Mouse (Mus musculus) layer of hippocampus, postnatal 14 days (tissue): Measurements from ENCODE around the gene Sh3bp5. TPM values are rescaled to one million over a fixed set of nuclear protein-coding genes. Genes with fewer than 3 reads are reported as not detected.

ENCODE experiments used
- DNase-seq, 2 experiments: peaks; one replicate each; pipeline ENCODE4 v3.0.0; 2021 to 2022; ENCODE audit warnings: low spot score in 2 of 2, mixed read lengths in 1 of 2
- total RNA-seq, 2 experiments: library from RNA; stranded (reverse); gene quantifications; 2 replicates each; pipeline ENCODE4 v1.2.3; 2021

Gene Sh3bp5
- total RNA-seq, 2 experiments from 2014 or later = 137 to 160 TPM

DNA sequence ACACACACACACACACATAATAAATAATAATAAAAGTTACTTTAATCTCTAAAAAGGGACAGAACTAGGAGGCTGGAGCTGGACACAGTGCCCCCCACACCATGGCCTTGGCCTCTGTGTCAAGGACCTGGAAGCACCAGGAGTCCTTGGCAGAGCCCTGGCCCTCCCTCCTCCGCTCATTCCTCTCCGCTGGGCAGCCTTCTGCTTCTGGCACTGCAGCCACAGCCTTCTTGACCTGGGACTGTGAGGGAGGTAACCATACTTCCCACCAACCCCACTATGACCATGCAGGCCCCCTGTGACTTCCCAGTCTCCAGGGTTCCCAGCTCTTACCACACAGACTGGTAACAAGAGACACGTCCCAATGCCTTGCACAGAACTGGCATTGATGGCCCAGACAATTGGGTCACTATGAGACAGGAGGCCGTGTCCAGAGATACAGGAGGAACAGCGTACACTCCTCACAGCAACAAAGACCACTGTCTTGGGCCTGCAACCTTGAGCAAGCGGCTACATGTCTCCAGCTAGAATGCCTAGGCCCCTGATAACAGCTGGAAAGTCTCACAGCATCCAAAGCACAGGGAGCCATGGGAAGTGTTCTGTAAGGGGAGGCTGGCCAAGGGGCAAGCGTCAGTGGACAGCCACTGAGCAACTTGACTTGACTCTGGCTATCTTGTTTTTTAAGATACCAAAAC is 41.8 kb downstream of the Sh3bp5 start:
- DNase-seq = no peak

- no peak for DNase-seq
These were observed 42.4 kb downstream of the Sh3bp5 start for GRCm38 (mm10) chr14:31393546-31393890.

DNA sequence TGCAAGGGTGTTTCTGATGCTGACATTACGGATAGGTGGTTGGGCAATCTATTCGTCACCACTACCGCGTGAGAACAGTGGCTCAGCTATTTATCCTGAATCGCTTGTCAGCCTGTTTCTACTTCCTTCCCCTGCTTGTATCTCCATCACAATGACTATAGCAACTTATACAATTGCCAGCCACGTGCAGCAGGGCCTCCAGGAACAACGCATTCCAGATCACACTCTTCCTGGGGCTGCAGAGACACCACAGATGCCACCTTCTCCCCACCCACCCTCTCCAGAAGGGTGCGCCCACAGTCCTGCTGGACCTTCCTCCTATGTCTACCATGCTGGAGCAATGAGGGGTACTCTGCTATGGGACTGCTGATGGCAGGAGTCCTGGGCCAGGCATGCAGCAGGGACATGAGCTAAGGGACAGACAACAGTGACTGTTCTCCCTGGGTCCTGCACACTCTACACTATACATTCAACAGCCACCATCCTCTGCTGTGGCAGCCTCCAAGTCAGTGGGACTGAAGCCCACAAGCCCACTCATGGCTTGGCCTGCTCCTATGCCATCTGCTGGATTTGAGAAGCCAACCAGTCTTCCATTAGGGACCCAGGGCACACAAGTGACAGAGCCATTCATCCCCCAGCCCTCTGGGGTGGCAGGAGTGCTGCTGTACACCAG is 42.9 kb downstream of the Sh3bp5 start:
- DNase-seq = peak; percentile 74 to 85

- DNase-seq = no peak
These were observed 43.6 kb downstream of the Sh3bp5 start for GRCm38 (mm10) chr14:31392300-31392699.

- no peak for DNase-seq
These were observed 46.3 kb downstream of the Sh3bp5 start for GRCm38 (mm10) chr14:31389421-31390147.

GRCm38 (mm10) chr14:31388086-31388872 is 47.6 kb downstream of the Sh3bp5 start:
- DNase-seq = no peak

DNA sequence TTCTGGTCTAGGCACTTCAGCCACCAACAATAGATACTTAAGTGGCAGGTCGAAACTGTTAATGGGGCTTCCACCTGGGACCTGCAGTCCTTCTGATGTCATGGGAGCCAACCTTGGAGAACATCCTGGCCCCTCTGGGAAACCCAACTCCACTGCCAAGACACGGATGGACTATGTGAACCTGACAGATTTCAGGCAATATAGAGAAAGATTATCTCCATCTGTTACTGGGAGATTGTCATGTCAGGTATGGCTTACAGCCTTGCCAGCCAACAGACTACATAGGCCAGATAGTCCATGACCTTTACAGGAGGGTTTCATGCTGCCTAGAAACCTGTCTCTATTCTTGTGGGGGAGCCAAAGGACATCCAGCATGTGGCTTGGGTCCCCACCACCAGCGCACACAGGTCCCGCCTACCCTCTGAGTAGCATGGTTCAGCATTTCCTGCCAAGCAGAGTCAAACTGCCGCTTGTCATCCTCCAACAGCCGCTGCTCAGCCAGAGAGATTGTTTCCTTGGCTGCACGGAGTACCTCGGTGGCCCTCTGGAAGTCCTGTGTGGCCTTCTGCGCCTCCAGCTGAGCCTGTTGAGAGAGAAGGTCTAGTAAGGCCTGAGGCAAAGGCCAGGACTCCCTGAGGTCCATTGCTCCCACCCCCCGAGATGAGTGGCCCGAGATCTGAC is 48.4 kb downstream of the Sh3bp5 start:
- DNase-seq = peak in 1 of 2 experiments; percentile 47

GRCm38 (mm10) chr14:31385977-31386697 is 49.7 kb downstream of the Sh3bp5 start:
- peak in 1 of 2 experiments; percentile 64 for DNase-seq

DNA sequence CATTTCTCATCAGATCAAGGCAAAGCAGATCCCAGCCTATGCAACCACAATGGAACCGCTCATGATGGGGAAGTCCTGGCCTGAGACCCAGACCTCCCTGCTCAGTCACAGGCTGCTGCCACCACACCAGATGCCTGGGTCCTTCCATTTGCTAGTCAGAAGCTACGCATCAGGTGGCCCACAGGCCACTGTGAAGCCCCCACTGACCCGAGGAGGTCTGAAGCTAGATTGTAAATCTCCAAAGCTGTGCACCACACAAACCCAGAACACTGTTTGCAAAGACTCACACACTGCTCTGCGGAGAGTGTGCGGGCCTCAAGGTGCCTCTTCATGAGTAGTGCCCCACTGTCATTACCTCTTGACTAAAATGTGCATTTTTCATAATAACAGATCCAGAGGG is 50.5 kb downstream of the Sh3bp5 start:
- no peak for DNase-seq

- DNase-seq = no peak
These were observed 51.2 kb downstream of the Sh3bp5 start for GRCm38 (mm10) chr14:31384366-31385323.

- DNase-seq = peak; percentile 76 to 85
These were observed 52.3 kb downstream of the Sh3bp5 start for GRCm38 (mm10) chr14:31383470-31384050.

GRCm38 (mm10) chr14:31382276-31382675 is 53.6 kb downstream of the Sh3bp5 start:
- DNase-seq = no peak

DNA sequence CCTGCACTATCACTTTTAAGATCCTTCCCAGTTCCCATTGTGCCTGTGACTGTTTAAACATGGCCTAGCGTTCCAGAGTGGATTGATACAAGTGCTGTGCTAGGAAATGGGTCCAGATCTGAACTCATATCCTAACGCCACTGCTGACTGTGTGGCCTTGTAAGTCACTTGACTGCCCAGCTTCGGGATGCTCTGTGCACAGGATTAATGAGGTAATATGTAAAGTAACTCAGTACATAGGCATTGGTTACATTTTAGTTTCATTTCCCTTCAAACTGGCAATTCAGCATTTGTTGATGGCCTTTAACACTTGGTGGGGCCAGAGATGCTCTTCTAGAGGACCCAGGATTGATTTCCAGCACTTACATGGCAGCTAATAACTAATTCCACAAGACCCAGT is 59.5 kb downstream of the Sh3bp5 start:
- DNase-seq = no peak

GRCm38 (mm10) chr14:31374390-31374789 is 61.5 kb downstream of the Sh3bp5 start:
- no peak for DNase-seq

GRCm38 (mm10) chr14:31369377-31369776 is 66.5 kb downstream of the Sh3bp5 start:
- DNase-seq = no peak

DNA sequence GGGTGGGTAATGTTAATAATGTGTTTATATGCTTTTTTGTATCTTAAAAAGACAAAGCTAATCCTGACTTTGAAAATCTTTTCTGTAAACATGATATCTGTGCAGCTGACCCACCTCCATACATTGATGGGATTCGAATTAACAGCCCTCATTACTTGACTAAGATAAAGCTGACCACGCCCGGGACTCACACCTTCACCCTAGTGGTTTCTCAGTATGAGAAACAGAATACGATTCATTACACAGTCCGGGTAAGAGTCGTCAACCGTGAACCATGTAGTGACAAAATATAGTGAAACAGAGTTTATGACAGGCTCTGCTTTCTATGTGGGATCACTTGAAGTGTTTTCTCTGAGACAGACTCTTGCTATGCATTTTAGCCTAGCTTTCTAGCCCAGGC is 67.9 kb downstream of the Sh3bp5 start:
- DNase-seq = no peak

GRCm38 (mm10) chr14:31365350-31365749 is 70.5 kb downstream of the Sh3bp5 start:
- DNase-seq = peak; percentile 62 to 79

DNA sequence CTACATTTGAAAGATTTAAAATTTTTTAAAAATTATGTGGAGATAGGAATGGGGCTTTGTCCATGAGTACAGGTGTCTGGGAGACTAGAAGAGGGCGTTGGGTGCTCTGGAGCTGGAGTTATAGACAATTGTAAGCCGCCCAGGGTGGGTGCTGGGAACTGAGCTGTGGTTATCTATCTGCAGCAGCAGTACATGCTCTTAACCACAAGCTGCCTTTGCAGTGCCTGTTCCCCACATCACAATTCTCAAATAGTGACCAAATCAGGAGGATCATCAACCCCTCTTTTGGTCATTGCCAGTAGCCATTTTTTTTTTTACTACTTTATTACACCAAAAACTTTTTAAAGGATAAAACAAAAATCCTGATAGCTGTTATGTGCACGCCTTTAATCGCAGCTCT is 71.3 kb downstream of the Sh3bp5 start:
- DNase-seq = no peak

GRCm38 (mm10) chr14:31362236-31362635 is 73.6 kb downstream of the Sh3bp5 start:
- no peak for DNase-seq
